Mouse (Mus musculus): ENCODE results near the gene Miip. TPM values are rescaled to one million over a fixed set of nuclear protein-coding genes. Genes with fewer than 3 reads are reported as not detected.

Miip gene
- polyA plus RNA-seq, 1 experiment from 2014 or later: 42.7 TPM

DNA sequence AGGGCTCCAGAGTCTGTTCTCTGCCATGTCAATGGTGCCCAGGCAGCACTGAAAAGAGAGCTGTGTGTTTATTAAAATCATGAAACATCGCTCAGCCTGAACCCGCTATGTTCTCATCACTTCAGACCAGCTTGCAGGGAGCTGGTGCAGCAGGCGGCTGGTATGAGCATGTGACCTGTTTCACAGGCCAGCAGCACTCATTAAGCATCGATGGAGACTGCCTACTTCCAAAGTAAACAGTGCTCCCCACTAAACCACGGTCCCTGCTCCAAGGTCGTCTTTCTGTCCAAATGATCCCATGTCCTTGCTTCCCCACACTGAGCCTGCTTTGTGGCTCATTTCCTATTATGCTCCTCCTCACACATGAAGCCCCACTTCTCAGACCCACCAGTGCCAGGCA lies 21.7 kb upstream of the Miip start:
- no peak overlapping the region for H3K27ac ChIP-seq
- no peaks in the 10 kb centered on the region for H3K27me3 ChIP-seq
- H3K9ac ChIP-seq: no peak overlapping the region
- no peak overlapping the region for H3K4me3 ChIP-seq
- H3K36me3 ChIP-seq: peaks cover 79% of the 10 kb centered on the region
- H3K4me1 ChIP-seq: no peaks in the 10 kb centered on the region
- WGBS: 94% methylated on average over 6 of the region's 6 CpGs
- H3K9me3 ChIP-seq: no peaks in the 10 kb centered on the region
- H3K4me2 ChIP-seq (replicated peaks): no peak overlapping the region
- ATAC-seq (ENCODE audit: insufficient number of reproducible peaks, insufficient read depth, low FRiP score, low TSS enrichment): no peak

GRCm38 (mm10) chr4:147888237-147888636 lies 19.6 kb upstream of the Miip start:
- 89% methylated on average over 4 of the region's 4 CpGs for WGBS
- no peak for ATAC-seq (ENCODE audit: insufficient number of reproducible peaks, insufficient read depth, low FRiP score, low TSS enrichment)

GRCm38 (mm10) chr4:147887277-147887676 lies 18.7 kb upstream of the Miip start:
- 91% methylated on average over 7 of the region's 7 CpGs for WGBS
- Histone ChIP-seq H3K9ac (no peak overlapping the region), H3K4me1 (no peaks in the 10 kb centered on the region), H3K9me3 (no peaks in the 10 kb centered on the region), H3K36me3 (peaks cover 83% of the 10 kb centered on the region), H3K4me2 (replicated peaks) (no peak overlapping the region), H3K27ac (no peak overlapping the region), H3K4me3 (no peak overlapping the region), H3K27me3 (no peaks in the 10 kb centered on the region)
- ATAC-seq (ENCODE audit: insufficient number of reproducible peaks, insufficient read depth, low FRiP score, low TSS enrichment): no peak

More at GRCm38 (mm10) chr4:147888237-147888636, 19.6 kb upstream of the Miip start:
- Histone ChIP-seq H3K9me3 (no peaks in the 10 kb centered on the region), H3K27ac (no peak overlapping the region), H3K4me1 (no peaks in the 10 kb centered on the region), H3K4me2 (replicated peaks) (no peak overlapping the region), H3K27me3 (no peaks in the 10 kb centered on the region), H3K9ac (no peak overlapping the region), H3K4me3 (no peak overlapping the region), H3K36me3 (peaks cover 79% of the 10 kb centered on the region)

GRCm38 (mm10) chr4:147886158-147886557 lies 17.5 kb upstream of the Miip start:
- no peak overlapping the region for H3K27ac ChIP-seq
- no peaks in the 10 kb centered on the region for H3K27me3 ChIP-seq
- H3K9ac ChIP-seq: no peak overlapping the region
- 90% methylated on average over 12 of the region's 12 CpGs for WGBS
- H3K4me2 ChIP-seq (replicated peaks): no peak overlapping the region
- peaks cover 88% of the 10 kb centered on the region for H3K36me3 ChIP-seq
- no peak for ATAC-seq (ENCODE audit: insufficient number of reproducible peaks, insufficient read depth, low FRiP score, low TSS enrichment)
- no peak overlapping the region for H3K4me3 ChIP-seq
- no peaks in the 10 kb centered on the region for H3K9me3 ChIP-seq
- no peaks in the 10 kb centered on the region for H3K4me1 ChIP-seq

GRCm38 (mm10) chr4:147884138-147884537 lies 15.5 kb upstream of the Miip start:
- H3K36me3 ChIP-seq: peaks cover 91% of the 10 kb centered on the region
- ATAC-seq (ENCODE audit: insufficient number of reproducible peaks, insufficient read depth, low FRiP score, low TSS enrichment): no peak
- no peak overlapping the region for H3K9ac ChIP-seq
- WGBS: 88% methylated on average over 3 of the region's 3 CpGs
- H3K4me1 ChIP-seq: no peaks in the 10 kb centered on the region
- H3K9me3 ChIP-seq: no peaks in the 10 kb centered on the region
- H3K4me3 ChIP-seq: no peak overlapping the region
- H3K27ac ChIP-seq: no peak overlapping the region
- no peaks in the 10 kb centered on the region for H3K27me3 ChIP-seq
- no peak overlapping the region for H3K4me2 ChIP-seq (replicated peaks)

DNA sequence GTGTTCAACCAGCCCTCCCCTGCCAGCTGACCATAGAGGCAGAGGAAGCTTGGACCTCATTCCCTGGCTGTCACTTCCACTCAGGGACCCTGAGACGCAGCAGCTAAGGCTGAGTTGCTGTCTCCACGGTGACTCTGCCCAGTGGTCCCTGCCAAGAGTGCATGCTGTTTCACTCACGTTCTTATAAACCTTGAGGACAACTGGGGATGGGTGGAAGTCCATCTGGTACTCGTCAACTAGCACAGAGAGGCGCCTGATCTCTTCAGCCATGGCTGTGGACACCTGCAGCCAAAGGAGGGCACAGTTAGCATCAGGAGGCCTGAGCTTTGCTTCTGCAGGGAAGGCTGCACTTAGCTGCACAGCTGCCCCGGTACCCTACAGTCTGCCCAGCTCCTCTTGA lies 14.4 kb upstream of the Miip start:
- no peak for ATAC-seq (ENCODE audit: insufficient number of reproducible peaks, insufficient read depth, low FRiP score, low TSS enrichment)
- H3K4me3 ChIP-seq: no peak overlapping the region
- H3K9me3 ChIP-seq: no peaks in the 10 kb centered on the region
- peaks cover 93% of the 10 kb centered on the region for H3K36me3 ChIP-seq
- no peaks in the 10 kb centered on the region for H3K4me1 ChIP-seq
- no peak overlapping the region for H3K4me2 ChIP-seq (replicated peaks)
- H3K27ac ChIP-seq: no peak overlapping the region
- no peaks in the 10 kb centered on the region for H3K27me3 ChIP-seq
- H3K9ac ChIP-seq: no peak overlapping the region
- WGBS: 82% methylated on average over 6 of the region's 6 CpGs

DNA sequence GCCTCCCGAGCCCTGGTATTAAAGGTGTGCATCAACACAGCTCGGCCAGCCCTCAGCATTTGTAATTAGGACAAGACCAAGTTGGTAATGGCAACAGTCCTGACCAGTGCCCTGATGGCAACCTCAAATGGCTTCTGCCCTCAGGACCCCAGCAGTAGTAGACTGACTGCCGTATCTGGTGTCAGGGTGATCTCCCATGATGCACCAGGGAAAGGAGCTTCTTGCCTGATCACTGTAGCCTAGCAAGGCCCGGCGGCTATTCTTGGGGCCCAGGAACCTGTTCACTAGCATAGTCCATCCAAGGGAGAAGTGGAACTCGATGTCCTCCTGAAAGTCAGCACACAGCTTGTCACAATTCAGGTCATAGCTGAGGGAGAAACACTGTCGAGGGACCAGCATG lies 13.2 kb upstream of the Miip start:
- H3K27ac ChIP-seq: no peak overlapping the region
- 94% methylated on average over 7 of the region's 7 CpGs for WGBS

GRCm38 (mm10) chr4:147879865-147880264 lies 11.2 kb upstream of the Miip start:
- no peak overlapping the region for H3K9ac ChIP-seq
- 65% methylated on average over 5 of the region's 5 CpGs for WGBS
- H3K4me2 ChIP-seq (replicated peaks): no peak overlapping the region
- H3K4me3 ChIP-seq: no peak overlapping the region
- no peaks in the 10 kb centered on the region for H3K27me3 ChIP-seq
- peaks cover 88% of the 10 kb centered on the region for H3K36me3 ChIP-seq
- no peaks in the 10 kb centered on the region for H3K4me1 ChIP-seq
- ATAC-seq (ENCODE audit: insufficient number of reproducible peaks, insufficient read depth, low FRiP score, low TSS enrichment): no peak
- H3K9me3 ChIP-seq: no peaks in the 10 kb centered on the region
- H3K27ac ChIP-seq: no peak overlapping the region

More for the DNA sequence above, 13.2 kb upstream of the Miip start:
- no peak for ATAC-seq (ENCODE audit: insufficient number of reproducible peaks, insufficient read depth, low FRiP score, low TSS enrichment)
- no peak overlapping the region for H3K4me2 ChIP-seq (replicated peaks)
- no peaks in the 10 kb centered on the region for H3K4me1 ChIP-seq
- no peaks in the 10 kb centered on the region for H3K9me3 ChIP-seq
- no peak overlapping the region for H3K4me3 ChIP-seq
- no peak overlapping the region for H3K9ac ChIP-seq
- H3K36me3 ChIP-seq: peaks cover 87% of the 10 kb centered on the region
- no peaks in the 10 kb centered on the region for H3K27me3 ChIP-seq

DNA sequence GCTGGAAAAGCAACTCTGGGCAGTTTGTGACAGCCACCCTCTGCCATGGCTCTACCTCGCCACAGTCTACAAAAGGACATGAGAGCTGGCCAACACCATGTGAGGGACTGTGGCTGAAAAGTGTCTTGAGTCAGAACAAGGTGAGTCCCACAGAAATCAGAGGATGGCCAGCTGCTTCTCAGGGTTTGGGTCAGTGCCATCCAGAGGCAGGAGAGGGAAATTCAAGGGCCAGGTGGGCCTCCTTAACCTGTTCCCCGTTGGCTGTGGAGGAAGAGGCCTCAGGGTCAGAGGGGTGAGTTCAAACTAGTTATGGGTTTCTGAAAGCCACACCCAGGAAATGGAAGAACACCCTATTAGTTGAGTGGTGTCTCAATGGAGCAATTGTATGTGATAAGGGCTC lies 10.8 kb upstream of the Miip start:
- Histone ChIP-seq H3K27ac (no peak overlapping the region), H3K4me2 (replicated peaks) (no peak overlapping the region), H3K4me3 (no peak overlapping the region), H3K4me1 (no peaks in the 10 kb centered on the region), H3K36me3 (peaks cover 88% of the 10 kb centered on the region), H3K9me3 (no peaks in the 10 kb centered on the region), H3K9ac (no peak overlapping the region), H3K27me3 (no peaks in the 10 kb centered on the region)
- 60% methylated on average over 2 of the region's 2 CpGs for WGBS
- ATAC-seq (ENCODE audit: insufficient number of reproducible peaks, insufficient read depth, low FRiP score, low TSS enrichment): no peak; the same call in 1 of the 2 replicates

DNA sequence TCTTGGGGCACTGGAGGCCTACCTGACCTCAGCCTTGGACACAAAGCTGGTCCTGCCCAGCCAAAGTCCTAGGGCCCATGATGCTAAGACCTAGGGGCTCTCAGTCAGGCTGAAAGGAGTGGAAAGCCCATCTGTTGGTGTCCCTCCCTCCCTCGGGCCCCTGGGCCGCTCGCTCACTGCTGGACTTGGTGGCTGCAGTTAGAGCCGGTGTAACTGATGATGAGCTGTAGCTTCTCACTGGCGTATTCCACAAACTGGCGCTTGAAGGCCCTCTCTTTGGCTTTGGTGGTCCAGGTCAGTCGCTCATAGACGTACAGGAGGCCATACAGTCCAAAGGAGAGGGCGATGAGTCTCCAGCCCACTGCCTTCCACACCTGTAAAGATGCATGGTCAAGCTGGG lies 9.9 kb upstream of the Miip start:
- 97% methylated on average over 9 of the region's 9 CpGs for WGBS
- H3K4me3 ChIP-seq: no peak overlapping the region
- peaks cover 91% of the 10 kb centered on the region for H3K36me3 ChIP-seq
- H3K27me3 ChIP-seq: no peaks in the 10 kb centered on the region
- H3K27ac ChIP-seq: no peak overlapping the region
- no peaks in the 10 kb centered on the region for H3K9me3 ChIP-seq
- no peak for ATAC-seq (ENCODE audit: insufficient number of reproducible peaks, insufficient read depth, low FRiP score, low TSS enrichment)
- no peak overlapping the region for H3K4me2 ChIP-seq (replicated peaks)
- H3K4me1 ChIP-seq: no peaks in the 10 kb centered on the region
- H3K9ac ChIP-seq: no peak overlapping the region

DNA sequence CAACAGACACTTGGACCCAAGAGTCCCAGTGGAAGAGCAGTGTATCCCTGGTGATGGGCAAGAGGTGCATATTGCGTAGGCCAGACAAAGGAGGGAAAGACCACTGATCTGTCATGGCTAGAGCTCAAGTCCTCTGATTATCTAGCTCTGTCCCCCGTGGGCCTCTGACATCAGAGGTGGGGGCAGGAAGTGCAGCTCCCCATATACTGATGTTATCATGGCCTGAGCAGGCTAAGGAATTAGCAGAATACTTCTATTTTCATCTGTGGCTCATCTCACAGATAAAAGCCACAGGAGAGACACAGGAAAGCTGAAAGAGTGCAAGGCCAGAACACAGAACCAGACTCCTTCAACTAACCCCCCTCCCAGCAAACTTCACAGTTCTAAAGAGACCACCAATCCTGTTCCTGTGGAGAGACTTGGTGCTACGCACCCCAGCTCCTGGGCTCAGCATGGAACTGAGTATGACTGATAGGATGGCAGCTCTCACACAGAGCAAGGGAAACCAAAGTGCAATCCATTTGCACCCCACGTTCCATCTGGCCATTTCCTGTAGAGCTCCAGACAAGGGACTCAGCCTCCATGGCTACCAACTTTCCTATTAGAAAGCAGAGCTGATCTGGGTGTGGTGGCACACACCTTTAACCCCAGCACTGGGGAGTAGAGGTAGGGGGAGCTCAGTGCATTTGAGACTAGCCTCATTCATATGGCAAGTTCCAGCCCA lies 7.4 kb upstream of the Miip start:
- Histone ChIP-seq H3K9ac (no peak overlapping the region), H3K9me3 (no peaks in the 10 kb centered on the region), H3K36me3 (peaks cover 86% of the 10 kb centered on the region), H3K4me1 (no peaks in the 10 kb centered on the region), H3K27ac (no peak overlapping the region), H3K27me3 (no peaks in the 10 kb centered on the region), H3K4me3 (no peak overlapping the region), H3K4me2 (replicated peaks) (no peak overlapping the region)
- no peak for ATAC-seq (ENCODE audit: insufficient number of reproducible peaks, insufficient read depth, low FRiP score, low TSS enrichment)
- 85% methylated on average over 4 of the region's 4 CpGs for WGBS

DNA sequence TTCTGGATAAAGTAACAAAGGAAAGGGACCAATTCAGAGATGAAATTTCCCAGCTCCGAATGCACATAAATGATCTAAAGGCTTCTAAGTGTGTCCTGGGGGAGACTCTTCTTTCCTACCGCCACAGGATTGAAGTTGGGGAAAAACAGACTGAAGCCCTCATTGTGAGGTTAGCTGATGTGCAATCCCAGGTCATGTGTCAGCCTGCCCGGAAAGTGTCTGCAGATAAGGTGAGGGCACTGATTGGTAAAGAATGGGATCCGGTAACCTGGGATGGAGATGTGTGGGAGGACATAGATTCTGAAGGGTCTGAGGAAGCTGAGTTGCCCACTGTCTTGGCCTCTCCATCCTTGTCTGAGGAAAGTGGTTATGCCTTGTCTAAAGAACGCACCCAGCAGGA lies 622 bp upstream of the Miip start:
- Histone ChIP-seq H3K9ac (peak overlapping the region; percentile 60), H3K36me3 (peaks cover 46% of the 10 kb centered on the region), H3K4me2 (replicated peaks) (peak overlapping the region; percentile 87), H3K4me1 (peaks cover 19% of the 10 kb centered on the region), H3K9me3 (no peaks in the 10 kb centered on the region), H3K27me3 (no peaks in the 10 kb centered on the region), H3K4me3 (peak overlapping the region; percentile 91), H3K27ac (no peak overlapping the region)
- 13% methylated on average over 5 of the region's 5 CpGs for WGBS
- no peak for ATAC-seq (ENCODE audit: insufficient number of reproducible peaks, insufficient read depth, low FRiP score, low TSS enrichment)
